Mouse (Mus musculus): Measurements from ENCODE around the gene Efs.
A peak's percentile ranks its signal among the peaks of the same experiment; 100 is the strongest.

Efs gene

DNA sequence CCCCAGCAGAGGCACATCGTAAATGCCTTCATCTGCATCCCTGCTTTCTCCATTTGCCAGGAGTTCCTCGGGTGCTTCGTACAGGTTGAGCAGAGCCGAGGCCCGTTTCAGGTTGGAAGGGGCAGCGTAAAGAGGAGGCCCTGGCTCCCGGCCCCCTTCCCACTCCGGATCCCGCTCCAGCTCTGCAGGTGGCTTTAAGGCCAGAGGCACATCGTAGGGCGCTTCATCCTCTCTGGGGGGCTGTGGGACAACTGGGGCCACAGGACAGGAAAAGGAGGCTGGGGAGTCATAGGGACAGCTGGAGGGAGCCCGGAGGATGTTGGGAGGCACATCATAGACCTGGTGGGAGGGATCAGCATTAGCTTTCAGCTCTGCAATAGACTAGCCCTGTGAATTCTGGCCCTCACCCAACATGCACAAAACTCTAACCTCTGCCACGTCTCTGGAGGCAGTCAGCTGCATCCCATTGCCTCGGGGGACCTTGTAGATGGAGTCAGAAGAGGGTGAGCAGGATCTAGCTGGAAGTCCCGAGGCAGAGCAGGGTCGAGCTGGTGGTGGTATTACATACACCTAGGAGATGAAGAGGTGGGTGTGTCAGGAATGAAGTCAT, 5.7 kb downstream of the Efs start:
- no peak for DNase-seq

DNA sequence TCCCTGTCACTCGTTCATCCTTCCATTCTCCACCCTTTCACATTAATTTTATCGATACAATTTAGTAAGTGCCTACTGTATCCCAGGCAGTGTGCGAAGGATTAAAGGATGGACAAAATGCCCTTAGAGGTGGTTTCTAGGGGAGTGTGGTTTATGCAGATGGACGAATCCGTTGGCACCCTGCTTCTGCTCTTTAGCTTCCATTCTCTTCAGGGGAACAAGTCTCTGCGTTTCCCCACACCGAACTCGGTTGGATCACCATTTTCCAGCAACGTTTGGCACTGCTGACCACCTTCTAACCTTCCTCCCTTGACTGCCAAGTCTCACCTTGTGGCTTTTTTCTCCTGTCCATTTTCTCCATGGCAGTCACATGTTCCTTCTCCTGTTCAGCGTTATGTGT, 12.6 kb downstream of the Efs start:
- peak; percentile 45 to 50 for DNase-seq

DNA sequence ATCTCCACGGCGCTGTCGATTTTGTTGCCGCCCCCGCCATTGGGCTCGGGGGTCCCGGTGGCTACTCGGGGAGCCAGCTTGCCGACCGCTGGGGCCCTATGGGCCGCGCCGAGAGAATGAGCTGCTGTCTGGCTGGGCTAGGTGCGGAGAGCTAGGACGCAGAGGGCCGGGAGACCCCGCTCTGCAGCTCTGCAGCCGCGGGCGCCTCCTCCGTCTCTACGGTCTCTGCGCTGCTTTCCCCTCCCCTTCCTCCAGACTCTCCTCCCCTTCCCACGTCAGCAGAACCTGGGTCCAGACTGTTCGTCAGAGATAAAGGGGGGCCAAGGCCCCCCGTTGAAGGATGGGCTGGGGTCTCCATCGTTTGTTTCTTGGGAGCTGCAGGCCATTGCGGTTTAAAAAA, 13.0 kb downstream of the Efs start, which contains the start of gene Slc22a17:
Gene Slc22a17, minus strand, starts transcription at position 247 of the 400 bp plus-strand sequence.
- DNase-seq = peak; percentile 84 to 88

GRCm38 (mm10) chr14:54912109-54912850, 13.6 kb downstream of the Efs start:
- peak; percentile 41 to 72 for DNase-seq

DNA sequence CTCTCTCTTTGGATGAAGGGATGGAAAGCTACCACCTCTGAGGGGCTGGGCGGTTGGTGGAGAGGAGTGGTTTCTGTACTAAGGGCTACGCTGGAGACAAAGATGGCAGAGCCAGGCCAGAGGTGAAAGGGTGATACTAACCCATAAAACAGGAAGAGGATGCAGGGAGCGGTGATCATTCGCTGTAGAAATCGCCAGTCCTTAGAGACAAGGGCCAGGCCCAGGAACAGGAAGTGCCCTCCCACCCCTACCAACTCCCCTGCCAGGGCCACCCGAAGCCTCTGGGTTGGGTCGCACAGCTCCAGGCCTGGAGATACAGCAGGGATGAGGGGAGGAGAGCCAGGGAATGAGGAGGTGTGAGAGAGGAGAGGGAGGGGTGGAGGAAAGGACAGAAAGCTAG, 17.2 kb downstream of the Efs start:
- DNase-seq = no peak

DNA sequence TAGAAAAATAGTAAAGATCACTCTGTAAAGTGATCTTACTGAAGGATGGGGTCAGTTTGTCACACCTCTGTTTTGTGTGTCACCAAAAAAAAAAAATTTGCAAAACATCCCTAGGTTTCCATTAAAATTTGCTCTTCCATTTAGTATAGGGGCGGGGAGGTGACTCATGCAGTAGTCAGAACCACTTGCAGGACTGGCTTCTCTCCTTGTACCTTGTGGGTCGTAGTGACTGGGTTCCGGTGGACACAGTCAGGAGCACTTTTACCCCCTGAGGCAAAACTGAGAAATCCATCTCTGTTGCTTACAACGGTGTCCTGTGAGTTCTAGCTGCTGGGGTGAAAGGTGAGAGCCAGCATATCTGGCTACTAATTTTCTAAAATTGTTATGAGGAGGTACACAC, 22.3 kb downstream of the Efs start:
- DNase-seq = no peak

GRCm38 (mm10) chr14:54900383-54900782, 25.5 kb downstream of the Efs start:
- DNase-seq = peak; percentile 56 to 79

GRCm38 (mm10) chr14:54897445-54897844, 28.5 kb downstream of the Efs start:
- no peak for DNase-seq

- DNase-seq = peak in 1 of 2 experiments; percentile 81
These were observed 31.4 kb downstream of the Efs start for GRCm38 (mm10) chr14:54894296-54895151.

DNA sequence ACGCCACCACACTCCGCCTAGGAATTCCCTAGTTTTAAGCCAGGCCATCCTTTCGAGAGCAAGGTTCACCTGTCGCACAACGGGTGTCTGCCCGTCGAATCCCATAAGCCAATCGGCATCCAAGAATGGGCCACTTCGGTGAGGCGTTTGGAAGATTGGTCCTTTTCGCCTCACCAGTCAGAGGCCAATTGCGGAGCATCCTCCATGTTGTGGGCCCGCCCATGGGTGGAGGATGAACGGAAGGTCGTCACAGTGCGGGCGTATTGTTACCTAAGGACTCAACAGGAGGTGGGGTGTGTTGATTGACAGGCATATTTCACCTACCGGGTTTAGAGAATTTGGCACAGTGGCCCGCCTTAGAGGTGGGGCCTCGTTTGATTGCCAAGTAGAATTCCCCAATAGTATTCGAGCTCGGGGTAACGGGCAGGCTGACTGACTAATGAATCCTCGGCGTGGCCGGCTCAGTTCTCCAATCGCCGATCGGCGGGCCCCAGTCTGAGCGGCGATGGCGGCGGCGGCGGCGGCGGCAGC, 32.2 kb downstream of the Efs start:
- peak; percentile 96 to 98 for DNase-seq

- no peak for DNase-seq
These were observed 33.7 kb downstream of the Efs start, which contains the start of gene Pabpn1 for GRCm38 (mm10) chr14:54892200-54892599. Pabpn1 (plus strand) TSS chr14:54892500.

- DNase-seq = no peak
These were observed 40.6 kb downstream of the Efs start for GRCm38 (mm10) chr14:54885309-54885708.

- peak in 1 of 2 experiments; percentile 36 for DNase-seq
These were observed 41.8 kb downstream of the Efs start for GRCm38 (mm10) chr14:54884022-54884712.

- peak; percentile 85 to 95 for DNase-seq
These were observed 42.5 kb downstream of the Efs start, which contains the start of the genes Bcl2l2 and Gm20521 for GRCm38 (mm10) chr14:54883154-54884021. Bcl2l2 (plus strand) TSS chr14:54883377. Gm20521 (plus strand) TSS chr14:54883441.

GRCm38 (mm10) chr14:54877048-54877715, 48.7 kb downstream of the Efs start, which contains the start of gene Ppp1r3e:
Ppp1r3e (minus strand) TSS chr14:54877550.
- DNase-seq = peak; percentile 86 to 87

DNA sequence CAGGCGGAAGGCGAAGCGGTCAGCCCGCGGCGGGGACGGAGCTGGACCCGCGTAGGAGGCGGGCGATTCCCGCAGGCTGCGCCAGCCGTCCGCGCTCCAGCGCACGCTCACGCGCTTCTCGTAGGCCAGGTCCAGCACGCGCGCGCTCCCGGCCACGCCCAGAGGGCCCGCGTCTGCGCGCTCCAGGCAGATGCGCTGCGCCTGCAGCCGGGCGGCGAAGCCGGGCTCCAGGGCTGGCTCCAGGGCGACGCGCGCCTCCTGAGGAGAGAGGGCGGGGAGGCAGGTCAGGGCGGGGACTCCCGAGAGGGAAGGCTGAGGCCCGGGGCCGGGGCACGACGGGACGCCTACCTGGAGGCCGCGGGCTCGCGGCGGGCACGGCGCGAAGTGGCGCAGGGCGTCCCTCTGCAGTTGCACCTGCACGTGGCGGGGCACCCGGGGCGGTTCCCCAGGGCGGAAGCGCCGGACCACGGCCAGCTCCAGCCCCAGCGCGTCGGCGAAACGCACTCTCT, 49.3 kb downstream of the Efs start:
- DNase-seq = peak; percentile 97 to 98

DNA sequence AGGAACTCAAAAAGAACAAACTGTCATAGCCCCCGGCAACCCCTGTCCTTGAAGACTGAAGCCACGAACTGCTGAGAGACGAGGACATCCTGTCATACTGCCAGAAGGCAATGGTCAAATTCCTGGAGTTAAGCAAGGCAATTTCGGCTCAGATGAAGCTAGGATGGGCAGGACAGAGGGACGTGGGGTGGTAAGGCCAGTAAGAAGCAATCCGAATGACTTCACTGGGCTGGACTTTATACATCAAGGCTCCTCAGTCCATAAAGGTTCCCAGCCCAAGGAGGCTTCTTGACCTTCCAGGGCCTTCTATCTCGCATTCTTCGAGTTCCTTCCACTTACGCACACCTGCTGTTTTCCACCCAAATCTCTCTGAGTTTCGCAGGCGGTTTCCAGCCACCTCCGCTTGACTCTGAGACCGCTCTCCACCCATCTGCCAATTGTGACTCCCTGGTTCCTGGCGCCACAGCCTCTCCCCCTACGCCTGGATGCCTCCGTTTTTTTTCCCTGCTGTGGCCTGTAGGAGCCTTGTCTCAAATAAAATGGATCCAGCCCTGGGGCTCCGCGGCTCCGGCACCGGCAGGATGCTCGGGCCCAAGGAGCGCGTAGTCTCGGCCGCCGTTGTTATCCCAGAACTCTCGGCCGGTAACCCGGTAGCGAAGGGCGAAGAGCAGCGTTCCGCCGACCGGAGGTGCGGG, 49.9 kb downstream of the Efs start:
- DNase-seq = no peak

- DNase-seq = no peak
These were observed 51.8 kb downstream of the Efs start for GRCm38 (mm10) chr14:54874165-54874564.

- DNase-seq = no peak
These were observed 55.1 kb downstream of the Efs start, which contains the start of gene Homez for GRCm38 (mm10) chr14:54870861-54871260. Homez (minus strand) TSS chr14:54870961.

DNA sequence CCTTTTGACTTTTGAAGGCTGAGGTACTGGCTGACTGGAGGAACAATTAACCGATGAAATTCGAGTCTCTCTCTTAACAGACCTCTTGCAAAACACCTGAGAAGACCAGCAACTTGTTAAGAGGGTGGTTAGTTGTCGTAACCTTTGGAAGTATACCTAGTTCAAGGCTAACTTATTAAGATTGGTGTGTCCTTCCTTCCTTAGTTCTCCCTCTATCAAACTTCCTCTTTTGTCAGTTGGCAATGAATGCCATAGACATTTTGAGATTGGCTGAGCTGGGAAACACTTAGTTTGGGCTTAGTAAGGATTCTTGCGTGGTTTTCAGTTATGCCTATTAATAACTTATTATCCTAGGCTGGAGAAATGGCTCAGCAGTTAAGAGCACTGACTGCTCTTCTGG, 57.9 kb downstream of the Efs start:
- DNase-seq = no peak

Measured in cerebellum, postnatal 25 days (tissue).